Mouse (Mus musculus) ovary, adult 18-20 months (tissue): ENCODE measurements around the gene Slc17a4.

Experiments used
- DNase-seq: peaks from one replicate; pipeline ENCODE4 v3.0.0; 2022; ENCODE audit warnings: low spot score, mixed read lengths

The Slc17a4 gene

GRCm38 (mm10) chr13:23914376-23915167 lies at the start of gene Slc17a4:
TSS of gene Slc17a4 (minus strand) at chr13:23915009.
- DNase-seq, result no peak

- no peak for DNase-seq
Measured at GRCm38 (mm10) chr13:23959776-23960175, 45.0 kb upstream of the Slc17a4 start.

- DNase-seq, result no peak
Measured at GRCm38 (mm10) chr13:23950928-23951327, 36.1 kb upstream of the Slc17a4 start.

- DNase-seq, result no peak
Measured at GRCm38 (mm10) chr13:23949484-23950246, 34.9 kb upstream of the Slc17a4 start.

- no peak for DNase-seq
Measured at GRCm38 (mm10) chr13:23946254-23946653, 31.4 kb upstream of the Slc17a4 start.

- DNase-seq, result no peak
Measured at GRCm38 (mm10) chr13:23942861-23943260, 28.1 kb upstream of the Slc17a4 start.

GRCm38 (mm10) chr13:23940291-23940690 lies 25.5 kb upstream of the Slc17a4 start:
- DNase-seq, result no peak

- DNase-seq, result no peak
Measured at GRCm38 (mm10) chr13:23938699-23939098, 23.9 kb upstream of the Slc17a4 start.

- DNase-seq, result no peak
Measured at GRCm38 (mm10) chr13:23934211-23934520, 19.4 kb upstream of the Slc17a4 start, which contains the start of gene Hist1h2aa. TSS of gene Hist1h2aa (plus strand) at chr13:23934462.

- DNase-seq, result no peak
Measured at GRCm38 (mm10) chr13:23933421-23934210, 18.8 kb upstream of the Slc17a4 start, which contains the start of gene Hist1h2ba. TSS of gene Hist1h2ba (minus strand) at chr13:23934156.

- DNase-seq, result no peak
Measured at GRCm38 (mm10) chr13:23930904-23931303, 16.1 kb upstream of the Slc17a4 start.

GRCm38 (mm10) chr13:23930461-23930860 lies 15.7 kb upstream of the Slc17a4 start:
- no peak for DNase-seq

GRCm38 (mm10) chr13:23928637-23929036 lies 13.8 kb upstream of the Slc17a4 start:
- no peak for DNase-seq

GRCm38 (mm10) chr13:23925792-23926191 lies 11.0 kb upstream of the Slc17a4 start:
- no peak for DNase-seq

- DNase-seq, result no peak
Measured at GRCm38 (mm10) chr13:23917674-23918073, 2.9 kb upstream of the Slc17a4 start.

GRCm38 (mm10) chr13:23916132-23916531 lies 1.3 kb upstream of the Slc17a4 start:
- DNase-seq, result no peak

GRCm38 (mm10) chr13:23913791-23914306 lies 960 bp downstream of the Slc17a4 start:
- no peak for DNase-seq

- DNase-seq, result no peak
Measured at GRCm38 (mm10) chr13:23911335-23911734, 3.5 kb downstream of the Slc17a4 start.

GRCm38 (mm10) chr13:23910121-23910520 lies 4.7 kb downstream of the Slc17a4 start:
- no peak for DNase-seq

- no peak for DNase-seq
Measured at GRCm38 (mm10) chr13:23906906-23907305, 7.9 kb downstream of the Slc17a4 start.

GRCm38 (mm10) chr13:23898242-23898641 lies 16.6 kb downstream of the Slc17a4 start:
- DNase-seq, result no peak

- DNase-seq, result no peak
Measured at GRCm38 (mm10) chr13:23893269-23893593, 21.6 kb downstream of the Slc17a4 start.
